Mouse (Mus musculus) c-Kit-negative CD71-positive TER-119-positive erythroid progenitor cells, embryonic 14.5 days (primary cell): ENCODE data around the gene Ttc39a.

Experiments used
- DNase-seq: peaks from one replicate; pipeline ENCODE4 v3.0.0-alpha.2; 2013; ENCODE audit warnings: low read depth, low spot score

Ttc39a gene

GRCm38 (mm10) chr4:109420138-109420795 is 13.8 kb downstream of the Ttc39a start:
- no peak for DNase-seq

GRCm38 (mm10) chr4:109421608-109422007 is 15.2 kb downstream of the Ttc39a start:
- DNase-seq = no peak

GRCm38 (mm10) chr4:109422436-109422835 is 16.0 kb downstream of the Ttc39a start:
- DNase-seq = no peak

- DNase-seq = no peak
Observed at GRCm38 (mm10) chr4:109423438-109423837, 17.0 kb downstream of the Ttc39a start.

- DNase-seq = no peak
Observed at GRCm38 (mm10) chr4:109427058-109427457, 20.6 kb downstream of the Ttc39a start.

- DNase-seq = no peak
Observed at GRCm38 (mm10) chr4:109430250-109430649, 23.8 kb downstream of the Ttc39a start.

GRCm38 (mm10) chr4:109430854-109431253 is 24.4 kb downstream of the Ttc39a start:
- DNase-seq = peak; percentile 76

- no peak for DNase-seq
Observed at GRCm38 (mm10) chr4:109432668-109433375, 26.4 kb downstream of the Ttc39a start.

GRCm38 (mm10) chr4:109433641-109434040 is 27.2 kb downstream of the Ttc39a start:
- DNase-seq = no peak

GRCm38 (mm10) chr4:109434256-109434655 is 27.8 kb downstream of the Ttc39a start:
- DNase-seq = no peak

GRCm38 (mm10) chr4:109437913-109438878 is 31.8 kb downstream of the Ttc39a start:
- DNase-seq = peak; percentile 85

- DNase-seq = no peak
Observed at GRCm38 (mm10) chr4:109439101-109439500, 32.7 kb downstream of the Ttc39a start.

GRCm38 (mm10) chr4:109439825-109440248 is 33.4 kb downstream of the Ttc39a start:
- DNase-seq = peak; percentile 81

GRCm38 (mm10) chr4:109440381-109440780 is 34.0 kb downstream of the Ttc39a start:
- DNase-seq = no peak

- no peak for DNase-seq
Observed at GRCm38 (mm10) chr4:109441000-109441399, 34.6 kb downstream of the Ttc39a start.

GRCm38 (mm10) chr4:109442126-109442525 is 35.7 kb downstream of the Ttc39a start:
- DNase-seq = no peak

- DNase-seq = no peak
Observed at GRCm38 (mm10) chr4:109442649-109443048, 36.2 kb downstream of the Ttc39a start.

- no peak for DNase-seq
Observed at GRCm38 (mm10) chr4:109444471-109444870, 38.0 kb downstream of the Ttc39a start.

GRCm38 (mm10) chr4:109444951-109445350 is 38.5 kb downstream of the Ttc39a start:
- DNase-seq = no peak

- peak; percentile 75 for DNase-seq
Observed at GRCm38 (mm10) chr4:109445397-109445796, 39.0 kb downstream of the Ttc39a start.

- no peak for DNase-seq
Observed at GRCm38 (mm10) chr4:109445956-109446355, 39.5 kb downstream of the Ttc39a start.

GRCm38 (mm10) chr4:109448531-109448930 is 42.1 kb downstream of the Ttc39a start:
- DNase-seq = no peak
